Mouse (Mus musculus) thymus, postnatal 14 days (tissue): ENCODE measurements around the gene Tac2.

Experiments
- DNase-seq: peaks from one replicate; pipeline ENCODE4 v3.0.0; 2021

Gene Tac2

DNA sequence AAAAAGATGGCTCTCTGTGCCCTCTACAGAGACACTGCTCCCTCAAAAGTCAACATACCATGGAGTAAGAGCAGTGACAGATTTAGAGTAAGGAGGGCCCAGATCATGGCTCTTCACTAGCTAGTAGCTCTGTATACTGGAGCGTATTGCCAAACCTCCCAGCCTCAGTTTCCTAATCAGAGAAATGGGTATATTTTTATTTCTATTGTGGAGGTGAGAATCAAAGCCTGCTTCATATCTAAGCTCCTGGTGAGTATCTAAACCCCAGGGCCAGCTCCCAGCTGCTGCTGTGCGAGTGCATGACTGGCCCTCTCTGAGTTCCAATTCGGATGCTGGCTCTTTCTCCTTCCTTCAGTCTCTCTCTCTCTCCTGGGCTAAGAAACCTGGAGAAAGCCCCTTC is at the start of gene Tac2:
Gene Tac2, plus strand, starts transcription at position 301 of the 400 bp plus-strand sequence.
- no peak for DNase-seq

GRCm38 (mm10) chr10:127674794-127675522 is 49.3 kb upstream of the Tac2 start:
- peak; percentile 78 for DNase-seq

DNA sequence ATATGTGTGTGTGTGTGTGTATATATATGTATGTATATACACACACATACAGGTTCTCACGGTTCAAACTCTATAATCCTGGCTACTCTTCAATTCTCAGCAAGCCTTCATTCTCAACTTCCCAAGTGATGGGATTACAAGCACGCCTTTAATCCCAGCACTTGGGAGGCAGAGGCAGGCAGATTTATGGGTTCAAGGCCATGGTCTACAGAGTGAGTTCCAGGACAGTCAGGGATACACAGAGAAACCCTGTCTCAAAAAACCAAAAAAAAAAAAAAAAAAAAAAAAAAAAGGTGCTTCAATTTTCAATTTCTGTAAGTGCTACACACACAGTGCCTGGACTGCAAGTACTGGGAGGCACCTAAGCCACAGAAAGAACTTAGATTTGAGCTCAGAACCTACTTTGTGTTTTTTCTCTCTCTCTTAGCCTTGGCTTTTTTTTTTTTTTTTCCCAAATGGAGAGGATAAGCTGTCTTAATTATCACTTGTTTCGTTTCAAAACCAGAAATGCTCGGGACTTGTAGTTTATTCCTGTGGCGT is 48.3 kb upstream of the Tac2 start:
- DNase-seq: no peak

GRCm38 (mm10) chr10:127676691-127677548 is 47.4 kb upstream of the Tac2 start:
- DNase-seq: peak; percentile 94

GRCm38 (mm10) chr10:127677591-127678336 is 46.5 kb upstream of the Tac2 start:
- peak; percentile 86 for DNase-seq

DNA sequence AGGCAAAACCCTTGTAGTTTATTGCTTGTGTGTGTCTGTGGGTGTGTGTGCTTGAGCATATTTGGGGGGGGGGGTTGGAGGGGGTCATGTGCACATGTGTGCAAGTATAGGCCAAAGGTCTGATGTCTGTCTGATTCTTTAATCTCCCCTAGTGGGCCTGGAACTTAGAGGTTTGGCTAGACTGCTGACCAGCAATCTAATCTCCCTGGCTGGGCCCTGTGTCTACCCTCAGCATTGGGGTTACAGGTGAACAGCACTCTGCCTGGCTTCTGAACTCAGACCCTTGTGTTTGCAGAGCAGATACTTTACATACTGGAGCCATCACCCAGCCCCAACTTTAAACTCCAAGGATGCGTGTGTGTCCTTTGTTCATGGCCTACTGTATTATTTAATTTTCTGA is 45.1 kb upstream of the Tac2 start:
- DNase-seq: no peak

- no peak for DNase-seq
Observed at GRCm38 (mm10) chr10:127679881-127680280, 44.4 kb upstream of the Tac2 start.

DNA sequence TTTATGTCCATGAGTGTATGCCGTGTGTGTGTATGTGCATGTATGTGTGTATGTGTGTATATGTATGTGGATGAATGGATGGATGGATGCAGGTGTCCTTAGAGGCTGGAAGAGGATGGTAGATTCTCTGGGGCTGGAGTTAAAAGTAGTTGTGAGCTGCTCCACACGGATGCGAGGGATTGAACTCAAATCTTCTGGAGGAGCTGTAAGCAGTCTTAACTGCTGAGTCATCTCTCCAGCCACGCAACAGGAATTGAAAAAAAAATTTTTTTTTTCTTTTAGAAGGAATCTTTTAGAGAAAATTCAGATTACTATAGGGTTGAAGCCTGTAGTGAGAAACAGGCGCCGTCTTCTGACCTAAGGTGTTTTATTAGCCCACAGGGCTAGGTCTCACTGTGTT is 41.4 kb upstream of the Tac2 start:
- no peak for DNase-seq

DNA sequence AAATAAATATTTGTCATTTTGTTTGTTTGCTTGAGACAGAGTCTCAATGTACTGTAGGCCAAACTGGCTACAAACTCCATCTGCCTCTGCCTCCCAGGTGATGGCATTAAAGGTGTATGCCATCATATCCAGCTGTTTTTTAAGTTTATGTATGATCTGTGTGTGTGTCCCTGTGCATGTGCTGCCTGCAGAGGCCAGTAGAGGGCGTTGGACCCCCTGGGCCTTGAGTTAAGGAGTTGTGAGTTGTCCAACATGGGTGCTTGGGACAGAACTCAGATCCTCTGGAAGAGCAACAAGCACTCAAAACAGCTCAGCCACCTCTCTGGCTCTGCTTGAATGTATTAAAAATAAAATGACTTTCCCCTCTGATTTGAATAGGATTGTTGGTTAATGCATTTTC is 33.2 kb upstream of the Tac2 start:
- DNase-seq: no peak

DNA sequence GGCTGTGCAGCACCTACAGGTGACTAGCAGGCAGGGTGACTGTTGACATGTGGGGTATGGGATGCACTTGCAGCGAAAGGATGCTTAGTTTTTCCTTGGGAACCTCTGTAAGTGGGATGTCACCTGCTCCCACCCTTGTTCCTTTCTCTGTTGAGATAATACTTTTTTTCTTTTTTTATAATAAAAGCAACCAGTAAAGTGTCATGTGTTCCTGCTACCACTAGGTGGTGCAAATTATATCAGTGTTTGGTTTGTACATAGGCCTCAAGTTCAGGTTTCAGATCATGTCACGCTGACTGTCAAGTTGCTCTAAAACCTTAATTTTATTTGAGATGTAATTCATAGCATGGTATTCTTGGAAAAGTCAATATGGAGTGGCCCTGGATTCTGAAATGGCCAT is 29.6 kb upstream of the Tac2 start:
- DNase-seq: peak; percentile 6

DNA sequence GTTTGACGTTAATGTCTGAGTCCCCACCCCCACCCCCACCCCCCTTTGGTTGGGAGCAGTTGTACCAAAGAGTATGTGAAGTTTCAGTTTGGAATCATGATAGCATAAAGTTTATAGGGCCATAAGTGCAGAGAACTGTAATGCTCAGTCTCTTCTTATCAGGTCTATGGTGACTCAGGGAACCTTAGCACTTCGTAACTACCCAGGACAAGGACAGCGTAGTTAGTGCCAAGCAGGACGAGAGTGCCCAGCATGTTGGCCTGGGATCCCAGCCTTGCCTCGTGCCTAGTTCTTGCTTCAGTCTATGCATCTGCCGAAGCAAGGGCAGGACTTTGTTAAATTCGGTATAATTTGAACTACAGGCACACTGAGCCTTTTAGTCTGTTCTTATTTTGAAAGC is 28.5 kb upstream of the Tac2 start:
- no peak for DNase-seq

DNA sequence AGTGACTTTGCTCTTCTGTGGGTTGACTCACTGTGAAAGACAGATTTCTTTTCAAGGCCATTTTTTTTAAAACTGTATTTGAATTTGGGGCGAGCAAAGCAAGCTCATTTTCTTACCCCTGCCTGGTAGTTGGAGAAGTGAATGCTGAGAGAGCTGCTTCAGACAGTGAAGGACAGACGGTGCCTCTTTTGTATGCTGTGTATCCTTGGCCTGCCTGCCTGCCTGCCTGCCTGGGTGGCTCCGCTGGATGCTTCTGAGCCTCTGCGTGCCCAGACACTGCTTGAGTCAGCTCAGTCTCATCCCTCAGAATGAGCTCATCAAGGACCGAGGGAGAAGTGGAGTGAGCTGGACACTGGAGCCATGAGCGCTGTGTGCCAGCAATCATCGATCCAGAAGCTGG is 25.3 kb upstream of the Tac2 start:
- DNase-seq: no peak

DNA sequence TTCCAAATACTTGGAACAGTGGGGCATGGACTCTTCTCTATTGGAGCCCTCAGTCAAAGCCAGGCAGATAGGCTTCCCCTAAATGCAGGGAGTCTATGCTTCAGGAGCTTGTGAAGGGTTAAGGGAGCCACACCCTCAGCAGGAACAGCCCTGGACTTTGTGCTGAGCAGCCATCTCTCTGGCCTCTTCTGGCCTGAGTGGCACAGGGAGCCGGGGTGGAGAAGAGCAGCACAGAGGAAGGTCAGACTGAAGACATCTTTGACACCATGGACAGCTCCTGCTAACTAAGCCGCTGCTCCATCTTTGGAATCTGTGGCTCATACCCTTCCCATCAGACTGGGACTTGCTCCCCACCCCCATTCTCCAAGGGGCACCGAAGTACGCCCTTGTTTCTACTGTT is 21.0 kb upstream of the Tac2 start:
- DNase-seq: no peak

DNA sequence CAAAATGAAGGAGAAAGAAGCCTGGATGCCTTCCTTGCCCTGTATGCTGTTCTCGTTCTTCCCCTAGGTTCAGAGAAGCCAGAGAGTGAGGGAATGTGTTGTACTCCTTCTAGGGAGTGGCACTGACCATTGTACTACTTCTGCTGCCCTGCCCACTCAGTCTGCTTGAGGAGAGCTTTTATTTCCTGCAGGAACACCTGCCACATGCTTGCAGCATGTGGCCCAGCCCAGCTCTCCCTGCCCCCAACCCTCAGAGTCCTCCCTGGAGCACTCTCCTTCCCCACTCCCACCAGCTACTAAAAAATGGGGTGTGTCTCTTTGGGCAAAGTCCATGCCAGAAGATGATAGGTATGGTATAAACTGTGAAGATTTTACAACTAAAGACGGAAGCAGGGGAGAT is 20.0 kb upstream of the Tac2 start:
- DNase-seq: no peak

DNA sequence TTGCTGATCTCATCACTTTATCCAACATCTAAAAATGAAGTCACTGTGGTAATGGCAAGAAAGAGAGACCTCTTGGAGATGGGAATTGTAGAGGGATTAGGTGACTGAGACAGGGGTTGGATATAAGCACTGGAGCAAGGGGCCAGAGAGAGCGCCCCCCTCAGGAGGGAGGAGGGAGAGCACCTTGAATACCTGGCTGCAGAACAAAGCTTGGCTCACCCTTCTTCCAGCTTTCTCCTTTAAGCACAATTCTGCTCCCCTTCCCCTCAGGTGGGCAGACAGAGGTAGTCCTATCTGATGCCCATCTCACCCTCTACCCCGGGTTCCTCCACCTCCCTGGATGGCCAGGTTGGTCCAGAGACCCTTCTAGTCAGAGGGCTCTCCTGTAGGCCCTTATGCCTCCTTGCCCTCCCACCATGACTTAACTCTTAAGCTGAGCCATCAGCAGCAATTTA is 19.5 kb upstream of the Tac2 start, which contains the start of gene Myo1a:
Gene Myo1a, plus strand, starts transcription at position 405 of the 455 bp plus-strand sequence.
- no peak for DNase-seq

DNA sequence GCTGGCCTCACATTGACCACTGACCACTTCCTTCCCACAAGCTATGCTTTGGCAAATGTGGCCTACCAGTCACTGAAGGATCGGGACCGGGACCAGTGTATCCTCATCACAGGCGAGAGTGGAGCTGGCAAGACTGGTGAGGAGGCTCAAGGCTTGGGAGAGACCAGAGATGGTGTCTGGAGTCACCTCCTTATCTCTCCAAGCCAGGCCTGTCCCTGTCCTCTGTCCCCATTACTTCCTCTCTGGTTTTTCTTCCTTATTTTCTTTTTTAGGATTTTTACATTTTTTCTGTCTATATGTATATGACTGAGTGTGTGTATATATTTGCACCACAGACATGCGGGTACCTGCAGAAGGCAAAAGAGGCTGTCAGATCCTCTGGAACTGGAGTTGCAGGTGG is 18.5 kb upstream of the Tac2 start:
- no peak for DNase-seq

DNA sequence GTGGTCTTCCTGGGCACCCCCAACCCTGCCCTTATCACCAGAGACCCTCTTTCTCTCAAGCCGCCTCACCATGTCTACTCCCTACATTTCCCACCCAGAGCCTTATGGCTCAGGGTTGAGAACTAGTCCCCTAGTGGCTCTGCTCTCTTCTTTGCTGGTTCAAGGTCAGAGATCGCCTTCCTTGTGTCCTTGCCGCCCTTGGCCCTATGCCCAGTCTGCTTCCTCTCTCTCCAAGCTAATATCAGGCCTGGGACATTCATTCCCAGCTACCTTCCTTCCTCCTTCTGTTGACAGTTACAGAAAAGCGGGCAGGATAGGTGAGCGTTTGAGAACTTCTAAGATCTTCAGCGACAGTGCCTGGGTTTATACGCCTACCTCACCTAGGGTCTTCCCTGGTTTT is 16.6 kb upstream of the Tac2 start:
- DNase-seq: no peak

DNA sequence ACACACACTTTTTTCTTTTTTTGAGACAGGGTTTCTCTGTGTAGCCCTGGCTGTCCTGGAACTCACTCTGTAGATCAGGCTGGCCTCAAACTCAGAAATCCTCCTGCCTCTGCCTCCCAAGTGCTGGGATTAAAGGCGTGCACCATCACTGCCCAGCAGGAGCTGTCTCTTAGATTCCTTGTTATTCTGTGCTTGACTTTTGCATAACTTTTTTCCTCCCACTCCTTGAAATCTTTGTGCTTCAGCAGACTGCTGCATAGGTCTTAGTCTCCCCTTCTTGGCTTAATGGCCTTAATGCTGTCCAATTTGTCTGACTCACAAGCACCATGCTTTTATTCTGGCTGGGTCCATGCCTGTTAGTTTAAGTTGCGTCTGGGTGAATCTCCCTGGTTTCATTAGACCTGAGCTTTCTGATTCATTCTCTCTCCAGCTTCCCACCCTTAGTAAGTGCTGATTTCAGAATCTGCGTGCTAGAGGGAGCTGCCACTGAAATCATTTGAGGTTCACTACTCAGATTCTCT is 15.4 kb upstream of the Tac2 start:
- DNase-seq: no peak

DNA sequence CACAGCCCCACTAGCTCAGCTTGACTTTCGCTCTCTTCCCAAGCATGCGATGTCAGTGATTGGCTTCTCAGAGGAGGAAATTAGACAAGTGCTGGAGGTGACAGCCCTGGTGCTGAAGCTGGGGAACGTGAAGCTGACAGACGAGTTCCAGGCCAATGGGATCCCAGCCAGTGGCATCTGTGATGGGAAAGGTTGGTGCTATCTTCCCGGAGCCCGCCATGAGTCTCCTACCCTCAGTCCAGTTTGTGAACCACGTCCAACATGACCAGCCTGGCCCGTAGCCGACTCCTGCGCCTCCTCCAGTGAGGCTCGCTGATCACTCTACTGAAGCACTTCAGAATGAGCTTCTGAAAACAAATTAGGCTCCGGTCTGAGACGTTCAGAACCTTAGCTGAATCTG is 13.9 kb upstream of the Tac2 start:
- DNase-seq: no peak

DNA sequence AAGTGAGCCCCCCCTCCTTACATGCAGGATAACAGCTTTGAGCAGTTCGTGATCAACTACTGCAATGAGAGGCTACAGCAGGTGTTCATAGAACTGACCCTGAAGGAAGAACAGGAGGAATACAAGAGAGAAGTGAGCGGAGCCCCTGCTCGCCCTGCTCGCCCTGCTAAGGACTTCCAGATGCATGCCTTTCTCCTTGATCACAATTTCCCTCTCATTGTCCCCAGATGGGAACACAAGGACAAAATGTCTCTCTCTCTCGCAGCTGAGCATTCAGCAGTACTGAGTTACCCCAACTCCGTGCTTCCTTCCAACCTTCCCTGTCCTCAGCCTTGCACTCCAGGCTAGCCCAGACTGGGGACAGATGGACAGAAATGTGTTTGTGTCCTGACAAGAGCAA is 11.5 kb upstream of the Tac2 start:
- DNase-seq: no peak

DNA sequence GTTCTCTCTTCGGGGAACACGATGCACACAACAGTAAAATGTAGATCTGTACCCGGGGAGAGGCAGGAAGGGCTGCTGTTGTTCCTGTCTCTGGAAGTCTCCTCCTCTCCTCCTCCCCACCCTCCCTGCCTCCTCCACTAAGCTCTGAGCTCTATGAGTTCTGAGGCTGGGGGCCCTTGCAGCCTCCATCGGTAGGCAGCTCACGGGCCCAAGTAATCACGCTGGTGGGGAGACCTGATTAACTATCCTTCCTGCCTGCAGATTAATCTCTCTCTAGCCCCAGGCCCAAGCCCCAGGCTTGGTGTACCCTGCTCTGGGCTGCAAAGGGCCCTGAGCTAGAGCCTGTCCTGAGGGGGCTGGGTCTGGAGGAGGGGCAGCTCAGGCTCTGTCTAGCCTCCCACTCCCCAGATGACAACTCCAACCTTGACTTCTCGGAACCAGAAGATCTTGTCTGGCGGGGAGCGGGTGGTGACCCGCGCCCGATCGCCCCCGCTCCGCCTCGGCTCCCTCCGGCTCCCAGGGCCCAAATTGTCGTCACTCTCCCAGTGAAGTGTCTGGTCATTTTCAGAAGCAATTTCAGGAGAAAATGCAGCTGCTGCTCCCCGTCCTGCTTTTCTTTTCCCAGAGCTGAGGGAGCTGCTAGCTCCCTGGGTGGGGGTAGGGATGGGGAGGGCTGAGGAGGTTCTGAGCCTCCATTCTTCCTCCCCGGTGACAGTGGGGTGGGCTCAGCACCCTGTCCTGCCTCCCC is 2.4 kb upstream of the Tac2 start:
- DNase-seq: no peak

- DNase-seq: no peak
Observed at GRCm38 (mm10) chr10:127725136-127725535, 858 bp downstream of the Tac2 start.
